In genomic region chr15:89379429-89379828, GRCm38 (mm10) we compare ENCODE assay signal across 8 mouse cellular contexts. TPM values are rescaled to one million over a fixed set of nuclear protein-coding genes. Genes with fewer than 3 reads are reported as not detected.
DNase-seq lines count a peak whose midpoint lies in the region; ATAC-seq and TF ChIP-seq lines count a peak whose summit lies in the region.

No protein-coding gene starts in this region.

- H3K9me3 ChIP-seq in heart, embryonic 14.5 days (ENCODE audit: control insufficient read depth, low read length) = no peaks in the 10 kb centered on the region

- peak overlapping the region; percentile 77 for H3K27ac ChIP-seq in layer of hippocampus, adult 2 months
- no peak overlapping the region for H3K27ac ChIP-seq in heart, embryonic 14.5 days (replicated peaks in 1 of 2; ENCODE audit: control insufficient read depth in 1 of 2, insufficient read depth in 1 of 2, low read depth in 2 of 2, low read length in 2 of 2)
- peak overlapping the region; percentile 89 for H3K27ac ChIP-seq in small intestine, adult 2 months (ENCODE audit: insufficient read depth, low read depth, low read length)

- H3K27me3 ChIP-seq in heart, embryonic 14.5 days (ENCODE audit: control insufficient read depth, insufficient read depth, low read length) = peaks cover 57% of the 10 kb centered on the region
- no peaks in the 10 kb centered on the region for H3K27me3 ChIP-seq in small intestine, adult 2 months (ENCODE audit: control insufficient read depth, insufficient read depth, low read length)

- peak overlapping the region; percentile 91 for H3K4me2 ChIP-seq in heart, embryonic 14.5 days (ENCODE audit: low read length)

- no peak for TF ChIP-seq POLR2A in small intestine, adult 2 months (IDR thresholded peaks at IDR 0.05; ENCODE audit: low read depth, low read length)

- H3K9ac ChIP-seq in heart, embryonic 14.5 days (ENCODE audit: low read length) = peak overlapping the region; percentile 65

- no peak for ATAC-seq in heart, embryonic 14.5 days (ENCODE audit: insufficient number of reproducible peaks, insufficient read depth, low FRiP score, low read depth)
- ATAC-seq in CD4-positive, CD25-positive, alpha-beta regulatory T cell, adult 4 months = no peak

- peaks cover 13 to 21% of the 10 kb centered on the region in 2 experiments for H3K4me1 ChIP-seq in heart, embryonic 14.5 days (ENCODE audit: control insufficient read depth in 2 of 2, insufficient read depth in 2 of 2, low read length in 2 of 2)
- peaks cover 32% of the 10 kb centered on the region for H3K4me1 ChIP-seq in small intestine, adult 2 months (ENCODE audit: control insufficient read depth, insufficient read depth, insufficient read length, low read length)

- no peak for TF ChIP-seq CTCF in layer of hippocampus, adult 2 months (conservative IDR thresholded peaks at IDR 0.05)
- no peak for TF ChIP-seq CTCF in small intestine, adult 2 months (IDR thresholded peaks at IDR 0.05; ENCODE audit: extremely low read depth, insufficient read length, insufficient replicate concordance, low read depth, low read length)

- DNase-seq in layer of hippocampus, adult 2 months (ENCODE audit: low spot score in 2 of 2) = no peak
- DNase-seq in layer of hippocampus, adult 18-20 months (ENCODE audit: low spot score in 2 of 2) = no peak
- peak; percentile 77 for DNase-seq in cerebellum, adult 9-11 months
- peak; percentile 69 for DNase-seq in liver
- DNase-seq in urinary bladder, postnatal 10 days (ENCODE audit: low spot score) = no peak

- H3K4me3 ChIP-seq in layer of hippocampus, adult 2 months = peak overlapping the region; percentile 59
- H3K4me3 ChIP-seq in heart, embryonic 14.5 days (ENCODE audit: control insufficient read depth in 1 of 2, insufficient read depth in 1 of 2, low read depth in 1 of 2, low read length in 2 of 2) = peak overlapping the region; percentile 45 to 49
- peak overlapping the region; percentile 74 for H3K4me3 ChIP-seq in small intestine, adult 2 months (ENCODE audit: low read depth, low read length)

- 12% methylated on average over 10 of the region's 10 CpGs for WGBS in heart, embryonic 14.5 days
- 10% methylated on average over 10 of the region's 10 CpGs for WGBS in small intestine, adult 2 months

- H3K36me3 ChIP-seq in heart, embryonic 14.5 days (ENCODE audit: control insufficient read depth, insufficient read depth, low read length) = no peaks in the 10 kb centered on the region
- H3K36me3 ChIP-seq in small intestine, adult 2 months (ENCODE audit: control insufficient read depth, insufficient read depth, low read length) = no peaks in the 10 kb centered on the region

RNA-seq across cellular contexts. Expression of gene Odf3b, which starts 0.3 kb away (rescaled TPM):
- total RNA-seq in layer of hippocampus, adult 2 months (2021) = 1 to 10 TPM; 1.9 to 2.9 TPM
- 1 to 10 TPM; 3.2 to 4.3 TPM for total RNA-seq in layer of hippocampus, adult 18-20 months (2021)
- 0.36 and 0.76 TPM in 2 replicates for polyA plus RNA-seq in heart, embryonic 14.5 days (2014; fragmentation: Nextera tagmentation; extraction: Ambion mirVana)
- polyA plus RNA-seq in small intestine, adult 2 months (2012; rRNA removed) = 46.1 and 142 TPM in 2 replicates
- polyA plus RNA-seq in CD4-positive, CD25-positive, alpha-beta regulatory T cell, adult 4 months (2017; shearing (Covaris generic)) = 1 to 10 TPM in 1 of 2 experiments, not detected in 1; 2.5 TPM

RNA-seq across cellular contexts. Expression of gene Tymp, which starts 2.6 kb away (rescaled TPM):
- 1 to 10 TPM; 1.3 TPM for total RNA-seq in layer of hippocampus, adult 2 months (2021)
- total RNA-seq in layer of hippocampus, adult 18-20 months (2021) = 1 to 10 TPM; 1.4 to 1.5 TPM
- 1.2 and 1.6 TPM in 2 replicates for polyA plus RNA-seq in heart, embryonic 14.5 days (2014; fragmentation: Nextera tagmentation; extraction: Ambion mirVana)
- 114 and 152 TPM in 2 replicates for polyA plus RNA-seq in small intestine, adult 2 months (2012; rRNA removed)
- not detected for polyA plus RNA-seq in CD4-positive, CD25-positive, alpha-beta regulatory T cell, adult 4 months (2017; shearing (Covaris generic))

RNA-seq across cellular contexts. Expression of gene Klhdc7b, which starts 5.3 kb away (rescaled TPM):
- total RNA-seq in layer of hippocampus, adult 2 months (2021) = under 1 TPM; 0.59 to 0.71 TPM
- total RNA-seq in layer of hippocampus, adult 18-20 months (2021) = under 1 TPM; 0.32 to 0.51 TPM
- polyA plus RNA-seq in heart, embryonic 14.5 days (2014; fragmentation: Nextera tagmentation; extraction: Ambion mirVana) = not detected in 2 replicates
- 1.1 and 1.4 TPM in 2 replicates for polyA plus RNA-seq in small intestine, adult 2 months (2012; rRNA removed)
- not detected for polyA plus RNA-seq in CD4-positive, CD25-positive, alpha-beta regulatory T cell, adult 4 months (2017; shearing (Covaris generic))

RNA-seq across cellular contexts. Expression of gene Sco2, which starts 5.8 kb away (rescaled TPM):
- 10 to 100 TPM; 28.7 to 33.3 TPM for total RNA-seq in layer of hippocampus, adult 2 months (2021)
- total RNA-seq in layer of hippocampus, adult 18-20 months (2021) = 10 to 100 TPM; 28.1 to 34.0 TPM
- 7.9 and 9.4 TPM in 2 replicates for polyA plus RNA-seq in heart, embryonic 14.5 days (2014; fragmentation: Nextera tagmentation; extraction: Ambion mirVana)
- 239 and 317 TPM in 2 replicates for polyA plus RNA-seq in small intestine, adult 2 months (2012; rRNA removed)
- 1 to 10 TPM; 1.6 to 3.0 TPM for polyA plus RNA-seq in CD4-positive, CD25-positive, alpha-beta regulatory T cell, adult 4 months (2017; shearing (Covaris generic))

RNA-seq across cellular contexts. Expression of gene Ncaph2, which starts 23.9 kb away (rescaled TPM):
- total RNA-seq in layer of hippocampus, adult 2 months (2021) = 100 to 1,000 TPM in 1 of 2 experiments, 10 to 100 TPM in 1; 97.6 to 101 TPM
- total RNA-seq in layer of hippocampus, adult 18-20 months (2021) = 100 to 1,000 TPM; 101 to 103 TPM
- 95.0 and 97.6 TPM in 2 replicates for polyA plus RNA-seq in heart, embryonic 14.5 days (2014; fragmentation: Nextera tagmentation; extraction: Ambion mirVana)
- 56.8 and 149 TPM in 2 replicates for polyA plus RNA-seq in small intestine, adult 2 months (2012; rRNA removed)
- 100 to 1,000 TPM; 189 to 193 TPM for polyA plus RNA-seq in CD4-positive, CD25-positive, alpha-beta regulatory T cell, adult 4 months (2017; shearing (Covaris generic))

Comparison
In these comparisons a context has a peak if more than half of its experiments do, and no peak if none do; other contexts are left out.
1. DNase-seq: peak in cerebellum, adult 9-11 months (single experiment) and liver (single experiment); none in layer of hippocampus, adult 2 months (0 of 2), layer of hippocampus, adult 18-20 months (0 of 2) and urinary bladder, postnatal 10 days (single experiment).
2. H3K27ac ChIP-seq: peak in layer of hippocampus, adult 2 months (single experiment) and small intestine, adult 2 months (single experiment); none in heart, embryonic 14.5 days (0 of 2).
3. RNA of gene Odf3b, which starts 0.3 kb away (polyA plus RNA-seq): 46.1 to 142 TPM in small intestine, adult 2 months; 2.5 TPM in CD4-positive, CD25-positive, alpha-beta regulatory T cell, adult 4 months and 0.36 to 0.76 TPM in heart, embryonic 14.5 days; every median in the first group is over 10 times any median in the second.
4. RNA of gene Tymp, which starts 2.6 kb away (polyA plus RNA-seq): 114 to 152 TPM in small intestine, adult 2 months; 1.2 to 1.6 TPM in heart, embryonic 14.5 days and not detected in CD4-positive, CD25-positive, alpha-beta regulatory T cell, adult 4 months; every median in the first group is over 10 times any median in the second.
5. Peak in every context shown above with its lines, with median percentiles within 50 percentile points of each other: H3K4me3 ChIP-seq.